13 mouse cellular contexts compared by ENCODE assay signal in the genomic region with DNA sequence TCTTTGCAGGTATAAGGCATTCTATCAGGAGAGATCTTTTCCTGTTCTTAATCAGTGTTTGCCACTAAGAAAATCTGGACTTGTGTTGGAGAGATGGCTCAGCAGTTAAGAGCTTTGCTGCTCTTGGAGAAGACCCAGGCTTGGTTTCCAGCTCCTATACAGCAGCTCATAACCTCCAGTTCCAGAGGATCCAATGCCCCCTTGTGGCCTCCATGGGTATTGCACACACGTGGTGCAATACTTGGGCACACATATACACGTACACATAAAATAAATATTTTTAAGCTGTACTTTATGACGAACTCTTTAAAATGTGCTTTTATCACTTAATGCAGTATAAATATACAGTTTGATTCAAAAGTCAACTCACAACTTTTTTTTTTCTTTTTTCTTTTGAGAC. TPM values are rescaled to one million over a fixed set of nuclear protein-coding genes. Genes with fewer than 3 reads are reported as not detected.
A peak's percentile ranks its signal among the peaks of the same experiment; 100 is the strongest.
DNase-seq lines count a peak whose midpoint lies in the region; TF ChIP-seq lines count a peak whose summit lies in the region.
"Had no signal": no experiment of that assay in that cellular context is flagged by ENCODE, and none has a peak within 500 bp of the region (broad histone marks: within the 10 kb centered on the region; RNA-seq: fewer than 3 reads in every experiment).

No protein-coding gene starts in this region.

- TF ChIP-seq CTCF in lung, adult 2 months (IDR thresholded peaks at IDR 0.05; ENCODE audit: insufficient read depth, low read length): peak; percentile 22; the same call in 1 of the 2 replicates
- TF ChIP-seq CTCF in E14TG2a.4 (conservative IDR thresholded peaks at IDR 0.05; ENCODE audit: low read length): peak; percentile 100
- peak; percentile 38; the same call in 1 of the 2 replicates for TF ChIP-seq CTCF in small intestine, adult 2 months (IDR thresholded peaks at IDR 0.05; ENCODE audit: extremely low read depth, insufficient read length, insufficient replicate concordance, low read depth, low read length)

- DNase-seq in lung, adult 2 months: no peak
- no peak for DNase-seq in lung, postnatal 25 days (ENCODE audit: low spot score)
- peak; percentile 8 for DNase-seq in NIH3T3 (ENCODE audit: low read depth)
- DNase-seq in retina, embryonic 14.5 days (ENCODE audit: low spot score): no peak
- DNase-seq in gastrocnemius, postnatal 14 days: no peak
- DNase-seq: cerebellum, postnatal 25 days; kidney, postnatal 4 days; lung, postnatal 10 days had no signal

- no peaks in the 10 kb centered on the region for H3K27me3 ChIP-seq in E14TG2a.4 (ENCODE audit: insufficient read depth, low read length)
- H3K27me3 ChIP-seq in small intestine, adult 2 months (ENCODE audit: control insufficient read depth, insufficient read depth, low read length): no peaks in the 10 kb centered on the region
- H3K27me3 ChIP-seq: embryonic facial prominence, embryonic 15.5 days; heart, embryonic 13.5 days; hindbrain, embryonic 15.5 days had no signal

- no peak for TF ChIP-seq POLR2A in lung, adult 2 months (IDR thresholded peaks at IDR 0.05; ENCODE audit: borderline replicate concordance, extremely low read depth, low read depth, low read length)
- TF ChIP-seq POLR2A in small intestine, adult 2 months (IDR thresholded peaks at IDR 0.05; ENCODE audit: low read depth, low read length): no peak

- H3K27ac ChIP-seq in small intestine, adult 2 months (ENCODE audit: insufficient read depth, low read depth, low read length): no peak overlapping the region
- H3K27ac ChIP-seq: embryonic facial prominence, embryonic 15.5 days; heart, embryonic 13.5 days; hindbrain, embryonic 15.5 days had no signal

- intact Hi-C loops in gastrocnemius, postnatal 14 days (cut with DNase I; ENCODE audit: low total_unique reads): no loop called here

- H3K9me3 ChIP-seq in E14TG2a.4 (ENCODE audit: low read length): peaks cover 4% of the 10 kb centered on the region; the same call in 1 of the 2 replicates
- H3K9me3 ChIP-seq: embryonic facial prominence, embryonic 15.5 days; hindbrain, embryonic 15.5 days had no signal

- no peaks in the 10 kb centered on the region for H3K4me1 ChIP-seq in lung, adult 2 months (ENCODE audit: control insufficient read depth, insufficient read depth, low read length)
- H3K4me1 ChIP-seq in E14TG2a.4 (replicated peaks; ENCODE audit: low read depth, low read length): peaks cover 31% of the 10 kb centered on the region
- H3K4me1 ChIP-seq in small intestine, adult 2 months (ENCODE audit: control insufficient read depth, insufficient read depth, insufficient read length, low read length): no peaks in the 10 kb centered on the region
- H3K4me1 ChIP-seq: embryonic facial prominence, embryonic 15.5 days; heart, embryonic 13.5 days; hindbrain, embryonic 15.5 days had no signal

- no peak overlapping the region for H3K4me3 ChIP-seq in lung, adult 2 months (replicated peaks; ENCODE audit: extremely low read depth, low read depth, low read length)
- H3K4me3 ChIP-seq in E14TG2a.4 (replicated peaks; ENCODE audit: low read length): no peak overlapping the region
- H3K4me3 ChIP-seq in small intestine, adult 2 months (ENCODE audit: low read depth, low read length): no peak overlapping the region
- H3K4me3 ChIP-seq: embryonic facial prominence, embryonic 15.5 days; heart, embryonic 13.5 days; hindbrain, embryonic 15.5 days had no signal

- peaks cover 100% of the 10 kb centered on the region for H3K36me3 ChIP-seq in E14TG2a.4 (ENCODE audit: insufficient read depth, low read length)
- peaks cover 9% of the 10 kb centered on the region; the same call in 1 of the 2 replicates for H3K36me3 ChIP-seq in small intestine, adult 2 months (ENCODE audit: control insufficient read depth, insufficient read depth, low read length)
- H3K36me3 ChIP-seq: embryonic facial prominence, embryonic 15.5 days; hindbrain, embryonic 15.5 days had no signal

- 96% methylated on average over 3 of the region's 3 CpGs for WGBS in lung, adult 2 months
- 98% methylated on average over 3 of the region's 3 CpGs for WGBS in small intestine, adult 2 months

RNA-seq across cellular contexts. Expression of gene Glo1, which starts 22.1 kb away (rescaled TPM):
- polyA plus RNA-seq in lung, adult 2 months (2012; rRNA removed): 24.0 and 38.3 TPM in 2 replicates
- 13.7 and 38.9 TPM in 2 replicates for polyA plus RNA-seq in small intestine, adult 2 months (2012; rRNA removed)
- 100 to 1,000 TPM; 125 to 128 TPM for total RNA-seq in gastrocnemius, postnatal 14 days (2021)

RNA-seq across cellular contexts. Expression of gene Dnah8, which starts 24.6 kb away (rescaled TPM):
- 10.8 and 12.0 TPM in 2 replicates for polyA plus RNA-seq in lung, adult 2 months (2012; rRNA removed)
- 2.9 and 10.7 TPM in 2 replicates for polyA plus RNA-seq in small intestine, adult 2 months (2012; rRNA removed)
- 1 to 10 TPM in 1 of 2 experiments, under 1 TPM in 1; 0.90 to 1.6 TPM for total RNA-seq in gastrocnemius, postnatal 14 days (2021)

Comparison
In these comparisons a context has a peak if more than half of its experiments do, and no peak if none do; other contexts are left out.
1. CTCF ChIP-seq: peak in every context shown above with its lines; median percentile 100 in E14TG2a.4; 38 in small intestine, adult 2 months; 22 in lung, adult 2 months.